Mouse (Mus musculus): ENCODE measurements at regions not wholly inside any gene's neighbourhood (a gene's known extent, or its start where the extent isn't known, plus 50 kb on each side); places are given as distances from the start of the nearest gene placed in this dataset.

DNA sequence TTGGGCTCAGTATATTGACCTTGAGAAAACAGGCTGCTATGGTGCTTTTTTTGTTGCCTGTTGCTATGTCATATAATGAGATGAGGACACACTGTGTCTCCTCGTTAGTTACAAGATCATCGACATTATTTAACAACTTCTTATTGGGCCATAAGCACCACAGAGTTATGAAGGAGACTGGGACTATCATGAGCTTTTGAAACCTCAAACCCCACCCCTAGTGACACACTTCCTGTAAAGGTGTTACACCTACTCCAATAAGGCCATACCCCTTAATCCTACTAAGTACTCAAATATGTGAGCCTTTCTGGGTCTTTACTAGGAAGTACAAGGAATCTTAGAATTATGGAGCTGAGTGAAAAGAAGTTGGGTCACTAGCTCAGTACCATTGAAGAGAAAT lies 875.3 kb downstream of the Car8 start:
- TF ChIP-seq CTCF (conservative IDR thresholded peaks at IDR 0.05; ENCODE audit: insufficient read depth, insufficient read length, low read depth, low read length) (no peak), POLR2A (IDR thresholded peaks at IDR 0.05; ENCODE audit: low read depth, low read length) (no peak)
